Mouse (Mus musculus) erythroblast, embryonic 14.5 days (primary cell): ENCODE data around the gene Dbn1. TPM values are rescaled to one million over a fixed set of nuclear protein-coding genes. Genes with fewer than 3 reads are reported as not detected.

Experiments
- H3K27me3 ChIP-seq: 2 replicates; pipeline ENCODE4 v1.6.1; 2012; ENCODE audit warnings: inconsistent platforms; ENCODE audit not compliant: control insufficient read depth
- H3K36me3 ChIP-seq: 2 replicates; pipeline ENCODE4 v1.6.1; 2012; ENCODE audit warnings: mild to moderate bottlenecking, inconsistent platforms; ENCODE audit not compliant: control insufficient read depth
- H3K4me1 ChIP-seq: 2 replicates; pipeline ENCODE4 v1.6.1; 2012; ENCODE audit warnings: inconsistent platforms; ENCODE audit not compliant: control insufficient read depth
- H3K4me3 ChIP-seq: replicated peaks from 2 replicates; pipeline ENCODE3; 2012; ENCODE audit warnings: moderate library complexity, mild to moderate bottlenecking, inconsistent platforms
- H3K9me3 ChIP-seq: 2 replicates; pipeline ENCODE4 v1.6.1; 2012; ENCODE audit warnings: low read length, inconsistent platforms, mixed read lengths; ENCODE audit not compliant: control insufficient read depth
- GATA1 ChIP-seq: IDR thresholded peaks from 2 replicates; pipeline ENCODE4 v1.6.1; 2012; ENCODE audit warnings: low read length, inconsistent platforms, mixed read lengths
- TAL1 ChIP-seq: IDR thresholded peaks from 3 replicates; pipeline ENCODE4 v1.6.1; 2012; ENCODE audit warnings: low read length, inconsistent platforms, mixed read lengths
- polyA plus RNA-seq: library from polyadenylated mRNA; stranded (reverse); fragments of >175 nt; gene quantifications from 2 replicates; pipeline ENCODE4 v1.2.3, GENCODE M21; 2012

Dbn1 gene
- polyA plus RNA-seq, 1 experiment: 0.06 TPM

DNA sequence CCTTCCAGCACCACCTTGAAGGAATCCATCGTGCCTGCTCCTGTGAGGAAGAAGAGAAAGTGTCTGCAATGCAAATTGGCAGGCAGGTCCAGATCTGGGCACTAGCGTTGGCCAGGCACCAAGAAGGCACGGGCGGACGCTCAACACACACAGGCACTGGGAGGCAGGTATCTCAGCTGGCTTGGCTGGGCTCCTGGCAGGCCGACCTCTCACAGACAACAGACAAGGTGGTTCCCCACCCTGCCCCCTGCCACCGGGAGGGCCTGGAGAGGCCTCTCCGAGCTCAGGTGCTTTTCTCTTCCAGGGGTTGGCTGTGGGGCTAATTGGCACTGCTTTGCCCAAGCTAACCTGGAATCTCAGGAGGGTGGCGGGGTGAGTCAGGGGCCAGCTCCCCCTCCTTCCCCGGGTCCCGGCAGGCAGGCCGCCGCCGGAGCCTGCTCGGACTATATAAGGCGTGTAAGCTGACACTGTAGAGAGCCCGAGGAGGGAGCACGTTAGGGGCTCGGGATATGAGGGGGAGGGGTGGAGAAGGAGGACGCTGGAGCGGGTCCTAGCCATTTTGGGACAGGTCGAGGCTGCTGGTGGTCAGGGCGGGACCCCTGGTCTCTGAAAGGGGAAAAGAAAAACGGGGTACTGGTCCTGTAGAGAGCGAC, 24.6 kb upstream of the Dbn1 start:
- TF ChIP-seq TAL1 (no peak), GATA1 (no peak)
- H3K4me1 ChIP-seq: peaks cover 45% of the 10 kb centered on the region
- H3K4me3 ChIP-seq: peak overlapping the region; percentile 81
- no peaks in the 10 kb centered on the region for H3K9me3 ChIP-seq
- H3K27me3 ChIP-seq: peaks cover 17% of the 10 kb centered on the region
- H3K36me3 ChIP-seq: peaks cover 12% of the 10 kb centered on the region; the same call in 1 of the 2 replicates

DNA sequence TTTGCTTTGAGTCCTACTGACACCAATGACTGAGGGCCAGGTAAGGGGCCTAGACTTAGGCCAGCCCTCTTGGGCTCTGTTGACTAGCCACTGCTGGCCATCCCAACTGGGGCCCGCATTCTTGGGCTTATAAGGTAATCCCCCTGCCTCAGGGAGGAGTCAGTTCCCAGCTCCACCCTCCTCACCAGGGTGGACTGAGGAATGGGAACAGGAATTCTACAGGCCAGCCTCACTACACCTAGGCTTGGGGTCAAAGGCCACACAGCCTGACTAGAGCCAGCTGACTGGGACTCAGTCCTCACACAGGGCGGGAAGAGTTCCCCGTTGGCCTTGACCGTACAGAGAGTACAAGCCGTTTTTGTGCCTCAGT, 23.6 kb upstream of the Dbn1 start:
- Histone ChIP-seq H3K4me3 (no peak overlapping the region), H3K9me3 (no peaks in the 10 kb centered on the region), H3K27me3 (peaks cover 17% of the 10 kb centered on the region), H3K36me3 (peaks cover 21% of the 10 kb centered on the region), H3K4me1 (peaks cover 46% of the 10 kb centered on the region)
- TF ChIP-seq GATA1: no peak
- no peak for TF ChIP-seq TAL1

DNA sequence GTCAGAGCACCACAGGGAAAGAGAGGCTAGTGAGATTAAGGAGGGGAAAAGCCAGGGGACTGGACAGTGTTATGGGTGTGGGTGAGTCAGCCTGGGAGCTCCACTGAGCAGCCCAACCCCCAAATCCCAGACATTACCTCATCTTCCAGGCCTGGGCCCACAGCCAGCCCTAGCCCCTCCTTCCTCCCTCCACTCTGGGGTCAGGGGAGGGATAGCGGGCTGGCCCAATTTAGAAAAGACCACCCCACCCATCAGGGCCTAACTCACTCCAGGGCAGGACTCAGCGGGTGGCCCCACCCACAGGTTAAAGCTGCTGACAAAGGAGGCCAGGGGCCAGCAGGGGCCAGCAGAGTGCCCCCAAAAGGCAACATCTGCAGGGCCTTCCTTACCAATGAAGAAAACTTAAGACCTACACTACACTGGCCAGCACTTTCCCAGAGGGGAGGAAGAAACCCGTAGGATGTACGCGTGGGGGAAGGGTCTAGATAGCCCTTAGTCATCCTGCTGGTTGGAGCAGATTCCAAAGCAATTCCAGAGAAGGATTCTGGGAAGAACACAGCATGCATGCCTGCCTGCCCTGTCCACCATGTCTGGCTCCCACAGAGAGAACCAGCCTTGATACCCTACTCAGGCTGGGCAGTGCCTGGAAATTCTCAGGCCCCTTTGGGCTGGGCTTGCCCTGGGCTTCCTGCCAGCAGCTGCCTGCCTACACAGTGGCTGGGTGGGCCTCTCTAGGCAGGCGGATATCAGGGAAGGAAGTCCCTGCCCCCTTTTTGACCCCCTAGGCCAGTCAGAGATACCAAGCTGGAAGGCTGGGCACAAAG, 23.0 kb upstream of the Dbn1 start:
- H3K36me3 ChIP-seq: peaks cover 25% of the 10 kb centered on the region
- TF ChIP-seq GATA1: no peak
- TF ChIP-seq TAL1: no peak
- peaks cover 17% of the 10 kb centered on the region for H3K27me3 ChIP-seq
- H3K9me3 ChIP-seq: no peaks in the 10 kb centered on the region
- peaks cover 46% of the 10 kb centered on the region for H3K4me1 ChIP-seq
- H3K4me3 ChIP-seq: no peak overlapping the region

DNA sequence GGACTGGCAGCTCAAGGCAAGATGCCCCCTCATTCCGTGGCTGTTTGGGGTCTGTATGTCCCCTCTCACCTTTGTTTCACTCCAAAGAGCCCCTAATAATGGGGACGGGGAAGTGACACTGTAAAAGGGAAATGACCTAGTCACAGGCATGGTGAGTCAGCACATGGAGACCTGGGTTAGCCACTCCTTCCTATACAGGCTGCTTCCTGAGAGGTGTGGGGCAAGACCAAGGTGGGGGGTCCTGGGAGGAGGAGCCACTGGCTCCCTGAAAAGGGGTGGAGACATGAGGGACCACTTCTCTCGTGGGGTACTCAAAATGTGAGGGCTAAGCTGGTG, 22.4 kb upstream of the Dbn1 start:
- H3K4me1 ChIP-seq: peaks cover 46% of the 10 kb centered on the region
- H3K4me3 ChIP-seq: no peak overlapping the region
- no peaks in the 10 kb centered on the region for H3K9me3 ChIP-seq
- no peak for TF ChIP-seq GATA1
- TF ChIP-seq TAL1: no peak
- H3K36me3 ChIP-seq: peaks cover 28% of the 10 kb centered on the region
- peaks cover 17% of the 10 kb centered on the region for H3K27me3 ChIP-seq

DNA sequence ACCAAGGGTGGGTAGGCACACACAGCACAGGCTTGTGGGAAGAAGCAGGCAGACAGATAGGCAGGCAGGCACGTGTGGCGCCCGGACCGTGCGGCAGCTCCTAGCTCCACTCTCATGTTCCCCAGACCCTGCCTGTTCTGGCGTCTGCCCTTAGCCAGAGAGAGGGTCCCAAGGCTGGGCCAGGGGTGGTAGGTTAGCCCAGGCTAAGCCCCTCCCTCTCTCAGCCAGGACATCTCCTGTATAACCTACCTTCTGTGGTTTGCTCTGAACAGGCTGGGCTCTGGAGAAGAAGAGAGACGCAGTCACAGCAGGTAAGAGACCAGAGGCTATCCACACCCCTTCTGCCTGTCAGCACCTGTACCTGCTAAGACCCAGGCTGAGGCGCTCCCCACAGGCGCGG, 20.6 kb upstream of the Dbn1 start:
- no peaks in the 10 kb centered on the region for H3K9me3 ChIP-seq
- peaks cover 39% of the 10 kb centered on the region for H3K36me3 ChIP-seq
- H3K4me1 ChIP-seq: peaks cover 41% of the 10 kb centered on the region
- TF ChIP-seq TAL1: no peak
- no peak for TF ChIP-seq GATA1
- H3K27me3 ChIP-seq: peaks cover 8% of the 10 kb centered on the region
- H3K4me3 ChIP-seq: no peak overlapping the region

DNA sequence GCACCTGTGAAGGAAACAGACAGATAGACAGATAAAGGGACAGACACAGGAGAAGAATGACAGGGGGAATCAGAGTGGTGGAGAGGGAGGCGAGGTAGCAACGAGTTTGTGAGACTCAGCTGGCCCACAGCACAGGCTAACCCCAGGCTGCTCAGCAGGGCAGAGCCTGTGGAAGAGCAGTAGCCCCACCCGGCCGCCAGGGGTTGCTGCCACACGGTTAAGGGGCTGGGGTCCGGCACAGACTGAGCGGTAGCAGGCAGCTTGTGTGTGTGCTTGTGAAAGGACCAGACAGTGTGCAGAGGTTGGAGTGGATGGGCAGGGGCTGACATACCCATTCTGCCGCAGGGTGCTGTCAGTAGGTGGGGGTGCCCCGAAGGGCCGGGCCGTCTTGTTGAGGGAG, 20.0 kb upstream of the Dbn1 start:
- H3K9me3 ChIP-seq: no peaks in the 10 kb centered on the region
- peaks cover 43% of the 10 kb centered on the region for H3K36me3 ChIP-seq
- TF ChIP-seq TAL1 (no peak), GATA1 (no peak)
- H3K4me3 ChIP-seq: no peak overlapping the region
- peaks cover 35% of the 10 kb centered on the region for H3K4me1 ChIP-seq
- peaks cover 7% of the 10 kb centered on the region for H3K27me3 ChIP-seq

DNA sequence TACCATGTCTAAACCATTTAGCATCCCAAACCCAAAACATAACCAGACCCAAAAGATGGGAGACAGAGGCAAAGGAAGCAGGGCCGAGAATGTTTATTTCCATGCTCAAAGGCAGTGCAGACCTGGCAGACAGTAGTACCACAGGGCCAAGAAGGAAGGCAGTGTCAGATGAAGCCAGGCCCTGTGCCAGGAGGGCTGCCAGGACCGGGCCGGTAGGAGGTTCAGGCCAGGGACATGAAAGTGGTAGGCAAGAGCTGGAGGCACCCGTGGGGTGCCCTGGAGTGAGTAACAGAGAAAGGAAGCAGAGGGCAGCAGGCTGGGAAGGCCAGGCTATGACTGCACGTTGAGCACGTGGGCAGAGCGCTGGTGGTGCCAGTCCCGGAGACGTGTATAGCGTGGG, 18.8 kb upstream of the Dbn1 start:
- no peak for TF ChIP-seq GATA1
- no peak for TF ChIP-seq TAL1
- Histone ChIP-seq H3K4me3 (no peak overlapping the region), H3K4me1 (peaks cover 23% of the 10 kb centered on the region), H3K36me3 (peaks cover 46% of the 10 kb centered on the region), H3K27me3 (no peaks in the 10 kb centered on the region), H3K9me3 (no peaks in the 10 kb centered on the region)

DNA sequence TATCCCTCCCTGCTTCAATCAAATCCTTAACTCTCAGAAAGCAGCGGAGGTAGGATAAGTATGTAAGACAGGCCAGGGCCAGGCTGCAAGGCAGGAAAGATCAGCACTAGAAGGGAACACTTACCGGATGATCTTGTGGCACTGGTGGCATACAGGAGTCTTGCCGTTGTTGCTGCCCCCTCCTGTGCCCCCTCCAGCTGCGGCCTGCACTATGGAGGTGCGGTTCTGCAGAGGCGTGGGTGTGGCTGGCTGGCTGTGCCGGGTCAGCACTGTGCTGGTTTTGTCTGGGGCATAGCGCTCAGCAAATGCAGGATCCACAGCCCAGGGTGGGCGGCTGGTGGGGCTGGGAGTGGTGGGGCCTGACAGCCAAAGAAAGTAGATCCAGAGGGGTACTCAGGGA, 17.9 kb upstream of the Dbn1 start:
- TF ChIP-seq TAL1 (no peak), GATA1 (no peak)
- Histone ChIP-seq H3K36me3 (peaks cover 46% of the 10 kb centered on the region), H3K4me3 (no peak overlapping the region), H3K9me3 (no peaks in the 10 kb centered on the region), H3K4me1 (peaks cover 14% of the 10 kb centered on the region), H3K27me3 (no peaks in the 10 kb centered on the region)

DNA sequence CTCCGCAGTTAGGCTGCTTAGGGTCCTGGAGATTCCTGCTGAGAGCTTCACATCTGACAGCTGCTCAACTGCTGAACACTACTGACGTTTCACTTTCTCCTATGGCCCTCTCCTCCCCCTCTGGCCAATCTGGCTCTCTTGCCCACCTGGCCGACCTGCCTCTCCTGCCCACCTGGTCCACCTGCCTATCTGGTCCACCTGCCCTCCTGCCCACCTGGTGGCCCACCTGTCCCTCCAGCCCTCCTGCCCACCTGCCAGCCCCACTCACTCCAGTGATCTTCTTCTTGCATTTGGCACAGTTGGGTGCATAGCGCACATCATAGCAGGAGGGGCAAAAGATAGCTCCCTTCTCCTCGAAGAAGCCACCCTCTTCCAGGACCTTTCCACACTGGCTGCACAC, 16.5 kb upstream of the Dbn1 start:
- H3K27me3 ChIP-seq: no peaks in the 10 kb centered on the region
- peaks cover 7% of the 10 kb centered on the region for H3K4me1 ChIP-seq
- H3K4me3 ChIP-seq: no peak overlapping the region
- no peaks in the 10 kb centered on the region for H3K9me3 ChIP-seq
- H3K36me3 ChIP-seq: peaks cover 46% of the 10 kb centered on the region
- TF ChIP-seq GATA1 (no peak), TAL1 (no peak)
